Mouse (Mus musculus) stomach, postnatal 0 days (tissue): ENCODE results near the gene Mob1b. TPM values are rescaled to one million over a fixed set of nuclear protein-coding genes. Genes with fewer than 3 reads are reported as not detected.

Source experiments
- ATAC-seq: fragments of 200-750 bp; cut with Nextera tagmentation; 2 replicates; pipeline ENCODE4 v1.8.0; 2017; ENCODE audit not compliant: low FRiP score, low TSS enrichment
- DNase-seq: peaks from one replicate; pipeline ENCODE4 v3.0.0-alpha.2; 2016; ENCODE audit warnings: low spot score
- H3K27ac ChIP-seq: fragments of 300-500 bp; sonication (generic); replicated peaks from 2 replicates; pipeline ENCODE4 v1.5.1; 2014; ENCODE audit warnings: mild to moderate bottlenecking, control low read depth
- H3K27me3 ChIP-seq: fragments of 300-500 bp; sonication (generic); 2 replicates; pipeline ENCODE4 v1.6.1; 2014; ENCODE audit warnings: low read length; ENCODE audit not compliant: control insufficient read depth, insufficient read depth
- H3K36me3 ChIP-seq: fragments of 300-500 bp; sonication (generic); 2 replicates; pipeline ENCODE4 v1.6.1; 2014; ENCODE audit warnings: low read length, mixed read lengths; ENCODE audit not compliant: control insufficient read depth, insufficient read depth
- H3K4me1 ChIP-seq: fragments of 300-500 bp; sonication (generic); replicated peaks from 2 replicates; pipeline ENCODE4 v1.6.1; 2014; ENCODE audit warnings: antibody characterized with exemption; ENCODE audit not compliant: control insufficient read depth, insufficient read depth
- H3K4me2 ChIP-seq: fragments of 300-500 bp; sonication (generic); replicated peaks from 2 replicates; pipeline ENCODE4 v1.6.1; 2014; ENCODE audit warnings: low read depth, mild to moderate bottlenecking, control low read depth, moderate library complexity
- H3K4me3 ChIP-seq: fragments of 300-500 bp; sonication (generic); 2 replicates; pipeline ENCODE4 v1.5.1; 2014; ENCODE audit warnings: low read depth, low read length, control low read depth
- H3K9ac ChIP-seq: fragments of 300-500 bp; sonication (generic); 2 replicates; pipeline ENCODE4 v1.6.1; 2014; ENCODE audit warnings: mild to moderate bottlenecking, low read length, control low read depth, mixed read lengths
- H3K9me3 ChIP-seq: fragments of 300-500 bp; sonication (generic); 2 replicates; pipeline ENCODE4 v1.6.1; 2016; ENCODE audit warnings: low read length; ENCODE audit not compliant: control insufficient read depth
- CTCF ChIP-seq: IDR thresholded peaks from 2 replicates; pipeline ENCODE4 v1.5.1; 2016; ENCODE audit warnings: antibody characterized with exemption, low read depth, mild to moderate bottlenecking, moderate library complexity
- EP300 ChIP-seq: optimal IDR thresholded peaks from 2 replicates; pipeline ENCODE3; 2016; ENCODE audit warnings: antibody characterized with exemption
- WGBS: fragments of 180-500 bp; shearing (Covaris S2); extraction: QIAGEN DNeasy Blood & Tissue Kit; methylation state at CpG from one replicate; pipeline ENCODE4 v1.1.7; 2014; 5-methylcytosine and 5-hydroxymethylcytosine counted together
- polyA plus RNA-seq: library from polyadenylated mRNA; unstranded; fragments of >200 nt; fragmentation: Nextera tagmentation; extraction: Ambion mirVana; gene quantifications from 2 replicates; pipeline ENCODE4 v1.2.1, GENCODE M21; 2015

Gene Mob1b
- polyA plus RNA-seq, 1 experiment from 2014 or later: 10.1 TPM

DNA sequence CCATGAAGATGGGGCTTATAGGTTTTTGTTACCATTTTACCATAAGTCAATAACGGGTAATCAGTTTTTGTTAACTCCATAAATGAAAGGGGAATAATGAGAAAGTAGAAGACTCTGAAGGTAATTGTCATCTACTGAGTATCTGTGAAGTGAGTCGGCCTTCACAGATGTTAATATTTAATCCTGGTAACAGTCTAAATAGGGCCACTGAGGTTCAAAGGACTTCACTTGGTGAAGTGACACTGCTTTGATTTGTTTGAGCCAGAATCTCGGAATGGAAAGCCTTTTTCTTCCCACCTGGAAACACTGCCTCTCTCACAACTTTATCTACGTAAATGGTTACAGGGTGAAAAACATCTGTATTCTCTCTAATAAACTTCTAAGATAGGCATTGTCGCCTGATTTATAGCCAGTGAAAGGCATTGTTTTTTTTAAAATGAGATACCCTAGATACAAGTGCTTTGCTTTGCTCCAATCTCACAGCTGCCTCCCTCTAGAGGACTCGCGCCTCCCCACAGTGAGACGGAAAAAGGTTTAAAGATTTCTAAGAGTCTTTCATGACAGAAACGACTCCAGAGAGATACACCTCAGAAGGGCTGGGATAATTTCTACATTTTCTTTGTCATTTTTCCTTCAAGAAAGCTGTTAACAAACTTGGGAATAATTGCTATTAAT, 75.4 kb downstream of the Mob1b start:
- Histone ChIP-seq H3K9ac (no peak overlapping the region), H3K27ac (no peak overlapping the region), H3K27me3 (no peaks in the 10 kb centered on the region), H3K9me3 (no peaks in the 10 kb centered on the region), H3K4me1 (no peaks in the 10 kb centered on the region), H3K4me2 (no peak overlapping the region), H3K4me3 (no peak overlapping the region), H3K36me3 (no peaks in the 10 kb centered on the region)
- DNase-seq (no peak), ATAC-seq (no peak)
- TF ChIP-seq CTCF (no peak), EP300 (no peak)
- whole genome bisulfite sequencing: 47% methylated on average over 9 of the region's 9 CpGs

DNA sequence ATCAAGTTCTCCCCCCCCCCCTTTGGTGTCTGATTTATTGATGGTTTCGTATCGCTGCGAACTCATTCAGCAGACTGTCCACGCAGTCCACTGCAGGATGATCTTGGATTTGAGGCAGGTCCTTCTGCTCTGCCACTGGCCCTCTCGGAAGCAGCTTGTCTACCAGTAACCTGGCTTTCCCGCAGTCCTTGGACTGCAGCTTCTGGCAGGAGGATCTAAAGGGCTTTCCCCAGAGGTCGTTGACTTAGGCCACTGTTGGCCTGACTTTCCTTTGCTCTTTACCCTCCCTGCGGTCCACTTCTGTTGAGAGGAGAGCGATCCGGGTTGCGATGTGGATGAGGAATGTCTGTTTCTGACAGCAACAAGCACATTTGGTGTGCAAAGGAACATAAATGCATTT, 75.9 kb downstream of the Mob1b start:
- no peak for ATAC-seq
- no peak for TF ChIP-seq CTCF
- no peak for TF ChIP-seq EP300
- DNase-seq: no peak
- H3K27ac ChIP-seq: no peak overlapping the region
- H3K4me3 ChIP-seq: no peak overlapping the region
- no peaks in the 10 kb centered on the region for H3K36me3 ChIP-seq
- H3K4me2 ChIP-seq: no peak overlapping the region
- no peaks in the 10 kb centered on the region for H3K27me3 ChIP-seq
- no peak overlapping the region for H3K9ac ChIP-seq
- H3K4me1 ChIP-seq: no peaks in the 10 kb centered on the region
- 36% methylated on average over 11 of the region's 11 CpGs for WGBS
- H3K9me3 ChIP-seq: no peaks in the 10 kb centered on the region

DNA sequence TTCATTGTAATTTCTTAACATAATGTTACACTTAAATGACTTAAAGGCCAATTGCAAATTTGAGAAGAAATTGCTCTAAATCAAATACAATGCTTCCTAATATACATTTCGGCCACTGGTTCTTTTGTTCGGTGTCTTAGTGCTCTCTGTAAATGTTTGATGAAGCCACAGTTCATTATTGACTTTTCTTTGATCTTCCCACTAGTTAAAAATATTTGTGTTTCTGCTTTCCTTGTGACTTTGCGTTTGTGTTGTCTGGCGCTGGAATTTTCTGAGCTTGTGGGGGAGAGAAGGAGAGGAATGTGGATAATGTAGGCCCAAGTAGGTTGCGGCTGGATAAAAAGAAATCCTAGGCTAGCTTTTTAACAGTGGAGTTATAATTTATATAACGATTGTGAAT, 76.5 kb downstream of the Mob1b start:
- WGBS: 67% methylated on average over 6 of the region's 6 CpGs
- no peak overlapping the region for H3K9ac ChIP-seq
- H3K36me3 ChIP-seq: no peaks in the 10 kb centered on the region
- DNase-seq (no peak), ATAC-seq (no peak)
- H3K27me3 ChIP-seq: no peaks in the 10 kb centered on the region
- H3K4me2 ChIP-seq: no peak overlapping the region
- TF ChIP-seq CTCF (no peak), EP300 (no peak)
- H3K4me3 ChIP-seq: no peak overlapping the region
- H3K4me1 ChIP-seq: no peaks in the 10 kb centered on the region
- no peak overlapping the region for H3K27ac ChIP-seq
- no peaks in the 10 kb centered on the region for H3K9me3 ChIP-seq

DNA sequence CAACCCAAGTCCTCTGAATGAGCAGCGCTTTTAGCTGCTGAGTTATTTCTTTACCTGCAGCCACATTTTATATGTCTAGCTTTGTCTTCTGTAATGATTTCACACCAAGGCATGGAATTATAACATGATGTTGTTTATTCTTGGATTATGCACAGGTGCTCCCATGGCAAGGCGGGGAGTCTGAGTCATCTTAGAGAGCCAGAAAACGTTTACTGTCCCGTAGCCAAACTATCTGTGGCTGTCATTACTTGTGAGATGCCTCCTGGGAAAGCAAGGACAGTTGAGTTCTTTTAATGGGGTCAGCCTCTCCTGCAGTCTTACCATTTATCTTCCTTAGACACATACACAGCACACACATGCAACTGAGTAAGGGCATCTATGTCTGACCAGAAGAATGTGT, 85.0 kb downstream of the Mob1b start:
- H3K9me3 ChIP-seq: no peaks in the 10 kb centered on the region
- no peak overlapping the region for H3K27ac ChIP-seq
- DNase-seq: no peak
- H3K4me1 ChIP-seq: no peaks in the 10 kb centered on the region
- H3K9ac ChIP-seq: no peak overlapping the region
- TF ChIP-seq EP300: no peak
- H3K36me3 ChIP-seq: no peaks in the 10 kb centered on the region
- 63% methylated on average over 4 of the region's 4 CpGs for WGBS
- ATAC-seq: no peak
- no peaks in the 10 kb centered on the region for H3K27me3 ChIP-seq
- no peak overlapping the region for H3K4me3 ChIP-seq
- no peak overlapping the region for H3K4me2 ChIP-seq

DNA sequence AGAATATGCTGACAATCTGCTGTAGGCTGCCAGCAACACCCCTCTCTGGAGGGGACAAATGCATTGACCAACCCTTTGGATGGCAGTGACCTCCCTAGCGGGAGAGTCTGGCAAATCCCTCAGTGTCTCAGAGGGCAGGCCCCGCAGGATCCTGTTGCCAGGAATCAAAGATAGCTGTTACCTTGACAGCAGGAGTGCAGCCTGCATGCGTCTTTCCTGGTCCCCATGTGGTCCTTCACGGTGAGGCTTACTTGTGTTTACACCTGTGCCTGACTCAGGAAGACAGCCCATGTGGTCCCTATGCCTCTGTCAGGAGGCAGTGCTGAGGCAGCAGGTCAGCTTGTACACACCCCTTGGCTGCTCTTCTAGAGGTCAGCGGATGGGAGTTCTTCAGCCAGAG, 85.6 kb downstream of the Mob1b start:
- DNase-seq: no peak
- Histone ChIP-seq H3K4me1 (no peaks in the 10 kb centered on the region), H3K9ac (no peak overlapping the region), H3K9me3 (no peaks in the 10 kb centered on the region), H3K27me3 (no peaks in the 10 kb centered on the region), H3K36me3 (no peaks in the 10 kb centered on the region), H3K27ac (no peak overlapping the region), H3K4me2 (no peak overlapping the region), H3K4me3 (no peak overlapping the region)
- 24% methylated on average over 5 of the region's 5 CpGs for WGBS
- ATAC-seq: no peak; the same call in 1 of the 2 replicates
- TF ChIP-seq CTCF (no peak), EP300 (no peak)

DNA sequence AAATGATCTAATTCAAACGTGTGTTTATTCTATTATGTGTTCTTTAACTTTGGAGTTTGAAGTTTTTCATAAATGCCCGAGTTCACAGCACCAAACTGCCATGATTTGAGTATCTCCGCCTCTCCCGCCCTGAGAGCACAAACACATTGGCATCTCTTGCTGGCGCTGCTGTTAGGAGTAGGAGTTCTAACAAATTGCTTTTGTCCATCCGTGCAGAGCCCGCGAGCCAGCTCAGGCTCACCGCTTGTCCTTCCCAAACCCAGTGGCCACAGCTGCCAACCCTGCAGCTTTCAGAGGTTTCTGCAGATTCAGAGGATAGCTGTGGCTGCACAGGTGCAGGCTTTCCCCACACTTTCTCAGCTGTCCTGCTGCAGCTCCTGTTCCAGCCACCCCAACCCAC, 86.7 kb downstream of the Mob1b start:
- Histone ChIP-seq H3K27me3 (no peaks in the 10 kb centered on the region), H3K27ac (no peak overlapping the region), H3K9me3 (no peaks in the 10 kb centered on the region), H3K9ac (no peak overlapping the region), H3K4me3 (no peak overlapping the region), H3K4me1 (no peaks in the 10 kb centered on the region), H3K4me2 (no peak overlapping the region), H3K36me3 (no peaks in the 10 kb centered on the region)
- WGBS: 30% methylated on average over 9 of the region's 9 CpGs
- no peak for TF ChIP-seq EP300
- TF ChIP-seq CTCF: no peak
- ATAC-seq (no peak), DNase-seq (no peak)
